Mouse (Mus musculus): Measurements from ENCODE around the gene Pcdh10. TPM values are rescaled to one million over a fixed set of nuclear protein-coding genes. Genes with fewer than 3 reads are reported as not detected.

Gene Pcdh10
- polyA plus RNA-seq, 1 experiment, result not detected

DNA sequence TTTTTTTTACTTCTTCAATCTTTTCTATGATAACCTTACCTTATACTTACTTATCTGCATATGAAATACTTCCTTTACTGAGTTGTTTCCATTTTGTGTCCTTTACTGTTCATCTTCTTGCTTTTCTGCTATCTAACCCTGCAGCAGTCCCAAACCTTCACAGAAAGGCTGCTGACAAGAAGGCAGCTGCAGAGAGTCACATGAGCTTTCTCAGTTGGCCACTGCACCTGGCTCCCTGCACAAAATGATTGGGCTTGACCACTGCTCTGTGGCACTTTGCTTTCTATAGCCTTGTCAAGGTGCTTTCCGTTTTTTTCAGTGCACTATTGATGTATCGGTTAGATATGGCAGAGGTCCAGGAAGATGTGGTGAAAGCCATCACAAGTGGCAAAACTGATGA is 8.3 kb downstream of the Pcdh10 start:
- H3K4me1 ChIP-seq (ENCODE audit: control insufficient read depth, insufficient read depth, insufficient read length, low read length), result no peaks in the 10 kb centered on the region
- H3K27ac ChIP-seq (replicated peaks; ENCODE audit: low read depth, low read length), result no peak overlapping the region
- H3K4me3 ChIP-seq (ENCODE audit: insufficient read depth, low read depth, low read length), result no peak overlapping the region

GRCm38 (mm10) chr3:45397101-45397500 is 18.9 kb downstream of the Pcdh10 start:
- H3K4me3 ChIP-seq (ENCODE audit: insufficient read depth, low read depth, low read length), result no peak overlapping the region

DNA sequence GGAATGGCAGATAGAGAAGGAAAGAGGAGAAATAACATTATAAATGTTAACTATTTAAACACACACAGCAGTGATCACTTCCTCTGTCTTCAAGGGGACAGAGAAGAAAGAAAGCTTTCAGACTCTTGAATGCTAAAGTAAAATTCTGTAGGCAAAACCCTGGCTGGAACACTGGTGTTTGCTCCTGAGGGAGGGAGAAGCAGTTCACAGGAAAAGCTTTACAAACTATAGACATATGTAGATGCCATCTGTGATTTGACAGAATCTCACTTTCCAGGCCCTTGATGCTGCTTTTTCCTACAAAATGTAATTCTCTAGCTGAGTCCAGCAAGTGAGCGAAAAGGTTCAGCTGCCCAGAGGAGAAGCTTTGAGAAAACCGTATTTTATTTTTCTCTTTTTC is 25.0 kb downstream of the Pcdh10 start:
- no peaks in the 10 kb centered on the region for H3K4me1 ChIP-seq (ENCODE audit: control insufficient read depth, insufficient read depth, insufficient read length, low read length)

More at GRCm38 (mm10) chr3:45397101-45397500, 18.9 kb downstream of the Pcdh10 start:
- Histone ChIP-seq H3K27ac (replicated peaks; ENCODE audit: low read depth, low read length) (no peak overlapping the region), H3K4me1 (ENCODE audit: control insufficient read depth, insufficient read depth, insufficient read length, low read length) (no peaks in the 10 kb centered on the region)

GRCm38 (mm10) chr3:45431691-45432090 is 53.5 kb downstream of the Pcdh10 start:
- H3K4me1 ChIP-seq (ENCODE audit: control insufficient read depth, insufficient read depth, insufficient read length, low read length), result no peaks in the 10 kb centered on the region
- H3K27ac ChIP-seq (replicated peaks; ENCODE audit: low read depth, low read length), result no peak overlapping the region
- no peak overlapping the region for H3K4me3 ChIP-seq (ENCODE audit: insufficient read depth, low read depth, low read length)

More for the DNA sequence above, 25.0 kb downstream of the Pcdh10 start:
- Histone ChIP-seq H3K4me3 (ENCODE audit: insufficient read depth, low read depth, low read length) (no peak overlapping the region), H3K27ac (replicated peaks; ENCODE audit: low read depth, low read length) (no peak overlapping the region)

GRCm38 (mm10) chr3:45432172-45432765 is 54.1 kb downstream of the Pcdh10 start:
- Histone ChIP-seq H3K4me1 (ENCODE audit: control insufficient read depth, insufficient read depth, insufficient read length, low read length) (no peaks in the 10 kb centered on the region), H3K27ac (replicated peaks; ENCODE audit: low read depth, low read length) (no peak overlapping the region), H3K4me3 (ENCODE audit: insufficient read depth, low read depth, low read length) (no peak overlapping the region)

Measured in brown adipose tissue, adult 24 weeks (tissue).